Mouse (Mus musculus): ENCODE data around the gene Gm10696.
"Not testable (repeated sequence)": the region's sequence is repeated elsewhere in the genome, so short reads cannot be mapped to it uniquely, and the experiment has no call there.

Gm10696 gene

GRCm38 (mm10) chr3:94178093-94178492 is at the start of gene Gm10696:
TSS of gene Gm10696 (minus strand) at chr3:94178193.
- DNase-seq: not testable (repeated sequence)

DNA sequence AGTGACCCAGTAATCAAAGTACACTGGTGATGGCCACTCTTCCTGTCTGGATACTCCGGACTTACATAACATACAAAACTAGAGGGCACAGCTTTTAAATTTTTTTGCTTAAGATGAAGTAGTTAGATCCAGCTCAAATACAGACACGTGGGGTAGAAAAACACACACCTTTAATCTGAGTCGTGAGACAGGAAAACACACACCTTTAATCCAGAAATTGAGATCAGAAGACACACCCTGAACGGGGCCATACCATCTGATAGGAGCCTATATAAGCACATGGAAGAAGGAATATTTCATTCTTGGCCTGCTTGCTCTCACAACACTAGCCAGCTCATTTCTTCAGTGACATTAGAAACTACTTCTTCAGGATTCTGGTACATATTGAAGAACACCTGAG is 18.4 kb upstream of the Gm10696 start, which contains the start of gene Gm5286:
TSS of gene Gm5286 (plus strand) at position 301 of the 400 bp plus-strand sequence.
- DNase-seq: not testable (repeated sequence)

GRCm38 (mm10) chr3:94167351-94167750 is 10.6 kb downstream of the Gm10696 start:
- not testable (repeated sequence) for DNase-seq
